Mouse (Mus musculus) ES-E14 (cell line): Measurements from ENCODE around the gene Mrpl42. TPM values are rescaled to one million over a fixed set of nuclear protein-coding genes. Genes with fewer than 3 reads are reported as not detected.
"Not testable (repeated sequence)": the region's sequence is repeated elsewhere in the genome, so short reads cannot be mapped to it uniquely, and the experiment has no call there.

Source experiments
- DNase-seq: peaks from one replicate; pipeline ENCODE4 v3.0.0-alpha.2; 2013; ENCODE audit warnings: low read depth, low spot score
- H3K27ac ChIP-seq: 2 replicates; pipeline ENCODE4 v1.5.1; 2012; ENCODE audit warnings: low read depth, mild to moderate bottlenecking, low read length, moderate library complexity, mixed read lengths; ENCODE audit not compliant: poor library complexity, insufficient read depth, severe bottlenecking
- H3K36me3 ChIP-seq: 2 replicates; pipeline ENCODE4 v1.6.1; 2012; ENCODE audit warnings: mild to moderate bottlenecking, low read length, moderate library complexity, mixed read lengths; ENCODE audit not compliant: control insufficient read depth, poor library complexity, insufficient read depth, severe bottlenecking
- H3K4me1 ChIP-seq, 2 experiments: fragments of 150-350 bp in 1 of 2; sonication (generic) in 1 of 2; 2 replicates each; pipeline ENCODE4 v1.6.1; 2012; ENCODE audit warnings: low read length in 2 of 2, mild to moderate bottlenecking in 1 of 2, mixed read lengths in 1 of 2; ENCODE audit not compliant: control insufficient read depth in 2 of 2, insufficient read depth in 2 of 2, poor library complexity in 1 of 2
- H3K4me3 ChIP-seq, 2 experiments: fragments of 150-350 bp in 1 of 2; sonication (generic) in 1 of 2; 2 replicates each; pipeline ENCODE4 v1.5.1; 2012; ENCODE audit warnings: low read length in 2 of 2, low read depth in 1 of 2, mild to moderate bottlenecking in 1 of 2, mixed read lengths in 1 of 2; ENCODE audit not compliant: insufficient read depth in 1 of 2, poor library complexity in 1 of 2, severe bottlenecking in 1 of 2
- H3K9ac ChIP-seq: 2 replicates; pipeline ENCODE4 v1.6.1; 2012; ENCODE audit warnings: low read depth, mild to moderate bottlenecking, low read length, mixed read lengths; ENCODE audit not compliant: poor library complexity, insufficient read depth, severe bottlenecking
- H3K9me3 ChIP-seq: fragments of 150-350 bp; sonication (generic); 2 replicates; pipeline ENCODE4 v1.6.1; 2012; ENCODE audit warnings: low read depth, mild to moderate bottlenecking, low read length; ENCODE audit not compliant: control insufficient read depth, insufficient read depth
- CHD2 ChIP-seq: IDR thresholded peaks from 2 replicates; pipeline ENCODE4 v1.6.1; 2014; ENCODE audit warnings: mild to moderate bottlenecking, low read depth, low read length, inconsistent platforms
- HCFC1 ChIP-seq: IDR thresholded peaks from 2 replicates; pipeline ENCODE4 v1.6.1; 2012; ENCODE audit warnings: low read length, inconsistent platforms, borderline replicate concordance; ENCODE audit not compliant: insufficient read depth
- MAFK ChIP-seq: IDR thresholded peaks from 2 replicates; pipeline ENCODE4 v1.6.1; 2014; ENCODE audit warnings: mild to moderate bottlenecking, low read depth, low read length, inconsistent platforms; ENCODE audit not compliant: insufficient read depth
- ZC3H11A ChIP-seq: IDR thresholded peaks from 2 replicates; pipeline ENCODE4 v1.6.1; 2012; ENCODE audit warnings: low read depth, mild to moderate bottlenecking, inconsistent platforms, low read length, borderline replicate concordance
- ZNF384 ChIP-seq: IDR thresholded peaks from 2 replicates; pipeline ENCODE4 v1.6.1; 2012; ENCODE audit warnings: low read depth, low read length, inconsistent platforms
- in situ Hi-C, 2 experiments: fragments of 600-800 bp; cut with MboI; formaldehyde crosslinking; loops; one replicate each; pipeline ENCODE4 v1.15.1; 2025; ENCODE audit warnings: low sequenced_read_pairs in 2 of 2, inconsistent platforms in 1 of 2; ENCODE audit not compliant: unreplicated experiment in 2 of 2
- total RNA-seq: library from RNA; depleted of rRNA; stranded (reverse); fragments of 300-350 nt; gene quantifications from 2 replicates; pipeline ENCODE4 v1.2.3, GENCODE M21; 2012; rRNA removed

The Mrpl42 gene
- total RNA-seq = 134 and 163 TPM in 2 replicates

DNA sequence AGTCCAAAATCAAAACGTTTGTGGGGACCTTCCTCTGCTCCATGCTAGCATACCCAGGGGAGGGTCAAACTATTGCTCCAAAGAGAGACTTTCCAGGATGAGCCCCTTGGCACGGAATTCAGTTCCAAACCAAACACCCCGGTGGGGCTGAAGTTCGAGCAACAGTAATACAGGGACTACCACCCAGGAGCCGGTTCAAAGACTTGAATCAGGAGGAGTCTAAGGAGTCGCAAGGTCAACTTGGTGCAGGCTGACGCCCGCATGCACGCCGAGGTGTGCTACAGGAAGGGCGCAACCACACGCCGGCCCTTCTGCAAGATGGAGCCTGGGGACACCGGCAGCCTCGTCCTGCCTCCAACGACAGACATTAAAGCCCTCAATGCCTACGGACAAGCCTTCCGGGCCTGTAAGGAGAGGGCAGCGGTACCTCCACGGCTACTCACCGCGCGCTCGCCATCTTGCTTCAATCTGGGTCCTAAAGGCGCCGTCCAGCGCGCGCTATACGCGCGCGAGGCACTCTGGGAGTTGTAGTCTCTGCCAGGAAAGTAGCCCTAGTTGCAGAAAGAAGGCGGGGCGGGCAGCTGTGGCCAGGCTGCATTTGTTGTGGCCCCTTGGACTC is at the start of gene Mrpl42:
Mrpl42 (minus strand) TSS at position 478 of the 619 bp plus-strand sequence.
- H3K4me1 ChIP-seq = peaks cover 0 to 5% of the 10 kb centered on the region in 2 experiments; a peak in 2 of 4 replicates
- peak within 1 kb of the TSS; percentile 97 for H3K9ac ChIP-seq
- in situ Hi-C loops = no loop called here
- H3K4me3 ChIP-seq = peak within 1 kb of the TSS; percentile 95 to 98
- no peaks in the 10 kb centered on the region for H3K9me3 ChIP-seq
- DNase-seq = peak; percentile 65
- peaks cover 2% of the 10 kb centered on the region; the same call in 1 of the 2 replicates for H3K36me3 ChIP-seq
- H3K27ac ChIP-seq = peak within 1 kb of the TSS; percentile 42
- TF ChIP-seq CHD2 = no peak
- peak; percentile 98 for TF ChIP-seq HCFC1

DNA sequence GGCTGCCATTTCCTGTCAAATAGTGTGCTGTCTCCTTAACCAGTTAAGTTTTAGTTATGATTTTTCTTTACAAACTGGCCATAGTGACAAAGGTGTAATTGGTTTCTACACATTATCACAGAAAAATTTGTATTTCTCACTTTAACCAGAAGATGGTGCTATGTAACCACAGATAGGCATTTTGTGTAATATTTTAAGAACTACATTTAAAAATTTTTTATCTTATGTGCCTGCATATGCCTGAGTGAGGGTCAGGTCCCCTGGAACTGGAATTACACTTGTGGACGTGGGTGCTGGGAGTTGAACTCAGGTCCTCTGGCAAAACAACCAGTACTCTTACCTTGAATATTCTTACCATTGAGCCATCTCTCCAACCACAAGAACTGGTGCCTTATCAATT is 48.8 kb upstream of the Mrpl42 start:
- Histone ChIP-seq H3K9ac (no peak overlapping the region), H3K36me3 (peaks cover 25% of the 10 kb centered on the region), H3K27ac (no peak overlapping the region), H3K4me1 (peaks cover 0 to 3% of the 10 kb centered on the region in 2 experiments; a peak in 1 of 4 replicates), H3K9me3 (no peaks in the 10 kb centered on the region), H3K4me3 (no peak overlapping the region)
- TF ChIP-seq HCFC1 (no peak), CHD2 (no peak), MAFK (no peak), ZNF384 (no peak), ZC3H11A (0 out of 2 replicates have a peak, but pooled peaks have one; percentile 23)
- in situ Hi-C loops = loop anchor here (10.0 to 25.0 kb wide), 3 partner anchors 304 to 344 kb away; no protein-coding TSS in a partner anchor
- DNase-seq = no peak

DNA sequence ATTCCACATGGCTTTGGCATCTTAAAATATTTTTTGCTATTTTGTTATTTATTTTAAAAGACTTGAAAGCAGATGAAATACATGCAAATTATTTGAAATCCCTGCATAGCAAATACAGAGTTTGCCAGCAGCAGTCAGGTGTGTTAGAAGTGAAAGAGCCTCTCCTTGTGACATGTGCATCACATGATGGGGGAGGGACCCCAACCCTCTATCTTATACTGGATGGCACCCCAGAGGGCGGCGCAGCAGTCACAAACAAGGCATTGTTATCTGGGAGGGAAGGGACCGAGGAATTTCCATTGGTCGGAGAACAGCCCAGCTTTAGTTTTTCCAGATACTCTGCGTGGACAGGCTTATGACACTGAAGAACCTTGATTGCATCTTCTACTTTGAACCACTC is 47.3 kb upstream of the Mrpl42 start:
- not testable (repeated sequence) for H3K9ac ChIP-seq, DNase-seq, H3K27ac ChIP-seq, H3K4me3 ChIP-seq, H3K4me1 ChIP-seq, H3K9me3 ChIP-seq
- H3K36me3 ChIP-seq = peaks cover 23% of the 10 kb centered on the region
- in situ Hi-C loops = loop anchor here (25.0 kb wide), 2 partner anchors 488 to 538 kb away; no protein-coding TSS in a partner anchor

DNA sequence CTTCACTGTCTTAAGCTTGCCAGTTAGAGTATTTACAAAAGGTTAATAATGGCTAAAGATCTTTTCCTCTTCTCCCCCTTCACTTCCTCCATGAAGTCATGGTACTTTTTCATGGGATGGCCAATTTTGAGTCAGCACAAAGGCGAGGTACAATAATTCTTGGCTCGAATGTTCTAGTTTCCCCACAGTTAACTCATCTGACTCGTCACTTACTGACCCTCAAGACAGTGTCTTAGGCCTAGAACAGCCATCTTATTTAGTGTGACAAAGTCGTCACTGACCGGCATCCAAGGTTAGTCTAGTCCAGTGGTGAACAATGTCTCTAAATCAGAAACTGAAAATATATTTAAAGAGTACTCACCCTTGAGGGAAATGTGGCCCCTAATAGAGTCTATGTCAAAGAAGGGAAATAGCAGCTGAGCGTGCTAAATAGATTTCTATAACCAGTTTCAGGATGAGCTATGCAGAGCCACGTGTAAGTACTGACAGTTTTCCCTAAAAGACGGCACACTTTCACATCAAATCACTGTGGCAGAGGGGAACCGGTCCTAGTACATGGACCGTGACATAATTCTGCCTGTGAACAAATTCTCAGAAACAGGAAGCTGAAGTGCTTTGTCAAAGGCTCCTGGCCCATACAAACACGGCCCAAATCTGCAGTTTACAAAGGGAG is 46.5 kb upstream of the Mrpl42 start:
- Histone ChIP-seq H3K4me3 (no peak overlapping the region), H3K9ac (no peak overlapping the region), H3K4me1 (0 out of 4 replicates have a peak, but pooled peaks cover 0 to 3% of the 10 kb centered on the region in 2 experiments), H3K36me3 (peaks cover 25% of the 10 kb centered on the region), H3K9me3 (no peaks in the 10 kb centered on the region), H3K27ac (no peak overlapping the region)
- TF ChIP-seq MAFK (no peak), HCFC1 (no peak), CHD2 (no peak), ZNF384 (no peak), ZC3H11A (no peak)
- in situ Hi-C loops = loop anchor here (25.0 kb wide), 2 partner anchors 489 to 539 kb away; no protein-coding TSS in a partner anchor
- DNase-seq = no peak
